8 mouse cellular contexts compared by ENCODE assay signal in the genomic region with DNA sequence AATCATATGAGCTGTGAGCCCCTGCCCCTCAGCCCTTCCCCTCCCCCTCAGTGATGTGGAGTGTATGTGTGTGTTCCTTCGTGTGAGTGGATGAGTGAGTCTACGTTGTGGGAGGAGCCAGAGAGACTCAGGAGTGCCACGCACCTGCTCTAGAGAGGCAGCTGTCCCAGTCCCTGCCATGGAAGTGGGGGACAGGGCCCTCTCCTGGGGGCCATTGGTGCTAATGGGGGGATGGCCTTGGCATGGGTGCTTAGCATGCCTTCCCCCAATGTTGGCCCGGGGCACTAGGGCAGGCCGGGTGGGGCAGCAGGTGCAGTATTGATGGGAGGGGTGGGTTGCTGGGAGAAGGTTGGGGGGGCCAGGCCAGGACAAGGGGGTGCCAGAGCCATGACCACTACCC. TPM values are rescaled to one million over a fixed set of nuclear protein-coding genes. Genes with fewer than 3 reads are reported as not detected.
DNase-seq lines count a peak whose midpoint lies in the region; ATAC-seq and TF ChIP-seq lines count a peak whose summit lies in the region.

No protein-coding gene starts in this region.

- H3K9ac ChIP-seq in embryonic facial prominence, embryonic 12.5 days, result no peak overlapping the region
- H3K9ac ChIP-seq in heart, embryonic 14.5 days (ENCODE audit: low read length), result peak overlapping the region; percentile 16; the same call in 1 of the 2 replicates

- peaks cover 33% of the 10 kb centered on the region for H3K36me3 ChIP-seq in kidney, adult 2 months (ENCODE audit: control insufficient read depth, insufficient read depth, low read length)
- H3K36me3 ChIP-seq in embryonic facial prominence, embryonic 12.5 days, result peaks cover 46% of the 10 kb centered on the region
- H3K36me3 ChIP-seq in heart, embryonic 14.5 days (ENCODE audit: control insufficient read depth, insufficient read depth, low read length), result peaks cover 72% of the 10 kb centered on the region

- ATAC-seq in embryonic facial prominence, embryonic 12.5 days (ENCODE audit: insufficient number of reproducible peaks, insufficient read depth, low FRiP score, low TSS enrichment), result no peak
- ATAC-seq in heart, embryonic 14.5 days (ENCODE audit: insufficient number of reproducible peaks, insufficient read depth, low FRiP score, low read depth), result no peak

- no peaks in the 10 kb centered on the region for H3K27me3 ChIP-seq in kidney, adult 2 months (replicated peaks; ENCODE audit: control insufficient read depth, insufficient read depth, low read length)
- H3K27me3 ChIP-seq in embryonic facial prominence, embryonic 12.5 days, result no peaks in the 10 kb centered on the region
- H3K27me3 ChIP-seq in heart, embryonic 14.5 days (ENCODE audit: control insufficient read depth, insufficient read depth, low read length), result no peaks in the 10 kb centered on the region

- TF ChIP-seq CTCF in kidney, adult 2 months (conservative IDR thresholded peaks at IDR 0.05; ENCODE audit: insufficient read depth, insufficient read length, low read depth, low read length), result no peak

- DNase-seq in kidney, adult 2 months, result no peak
- DNase-seq in kidney, postnatal 4 days, result no peak
- DNase-seq in lung, postnatal 36 days, result peak; percentile 52
- DNase-seq in ovary, postnatal 36 days (ENCODE audit: low spot score), result no peak
- no peak for DNase-seq in right cerebral cortex, adult 2 months (ENCODE audit: low spot score in 2 of 2)
- no peak for DNase-seq in layer of hippocampus, postnatal 10 days (ENCODE audit: low spot score in 2 of 2)

- H3K4me3 ChIP-seq in kidney, adult 2 months (ENCODE audit: insufficient read depth, low read depth, low read length), result no peak overlapping the region
- no peak overlapping the region for H3K4me3 ChIP-seq in embryonic facial prominence, embryonic 12.5 days
- no peak overlapping the region for H3K4me3 ChIP-seq in heart, embryonic 14.5 days (ENCODE audit: control insufficient read depth in 1 of 2, insufficient read depth in 1 of 2, low read depth in 1 of 2, low read length in 2 of 2)

- peaks cover 5% of the 10 kb centered on the region; the same call in 1 of the 2 replicates for H3K4me1 ChIP-seq in kidney, adult 2 months (ENCODE audit: control insufficient read depth, insufficient read depth, low read length)
- H3K4me1 ChIP-seq in embryonic facial prominence, embryonic 12.5 days, result peaks cover 37% of the 10 kb centered on the region
- peaks cover 50 to 68% of the 10 kb centered on the region in 2 experiments for H3K4me1 ChIP-seq in heart, embryonic 14.5 days (ENCODE audit: control insufficient read depth in 2 of 2, insufficient read depth in 2 of 2, low read length in 2 of 2)

- peak; percentile 17 for TF ChIP-seq POLR2A in kidney, adult 2 months (IDR thresholded peaks at IDR 0.05; ENCODE audit: low read depth, low read length)

- H3K27ac ChIP-seq in kidney, adult 2 months (ENCODE audit: insufficient read depth, low read depth, low read length), result no peak overlapping the region
- 0 out of 2 replicates have a peak overlapping the region, but pooled peaks have one; percentile 23 for H3K27ac ChIP-seq in embryonic facial prominence, embryonic 12.5 days
- H3K27ac ChIP-seq in heart, embryonic 14.5 days (replicated peaks in 1 of 2; ENCODE audit: control insufficient read depth in 1 of 2, insufficient read depth in 1 of 2, low read depth in 2 of 2, low read length in 2 of 2), result peak overlapping the region in 1 of 2 experiments; percentile 94; a peak in 2 of 4 replicates

- no peaks in the 10 kb centered on the region for H3K9me3 ChIP-seq in embryonic facial prominence, embryonic 12.5 days
- H3K9me3 ChIP-seq in heart, embryonic 14.5 days (ENCODE audit: control insufficient read depth, low read length), result no peaks in the 10 kb centered on the region

- peak overlapping the region; percentile 29 for H3K4me2 ChIP-seq in embryonic facial prominence, embryonic 12.5 days (replicated peaks)
- H3K4me2 ChIP-seq in heart, embryonic 14.5 days (ENCODE audit: low read length), result 0 out of 2 replicates have a peak overlapping the region, but pooled peaks have one; percentile 58

- WGBS in kidney, adult 2 months, result 44% methylated on average over 5 of the region's 5 CpGs
- 37% methylated on average over 5 of the region's 5 CpGs for WGBS in embryonic facial prominence, embryonic 12.5 days
- WGBS in heart, embryonic 14.5 days, result 48% methylated on average over 5 of the region's 5 CpGs

RNA-seq across cellular contexts. Expression of gene Nr1d1, which starts 8.3 kb away (rescaled TPM):
- polyA plus RNA-seq in kidney, adult 2 months (2012; rRNA removed), result 140 and 155 TPM in 2 replicates
- polyA plus RNA-seq in embryonic facial prominence, embryonic 12.5 days (2016; fragmentation: Nextera tagmentation; extraction: Ambion mirVana), result 1.6 and 1.7 TPM in 2 replicates
- 6.0 and 6.4 TPM in 2 replicates for polyA plus RNA-seq in heart, embryonic 14.5 days (2014; fragmentation: Nextera tagmentation; extraction: Ambion mirVana)
- 10 to 100 TPM; 39.1 to 41.5 TPM for total RNA-seq in layer of hippocampus, postnatal 10 days (2021)

RNA-seq across cellular contexts. Expression of gene Thra, which starts 26.4 kb away (rescaled TPM):
- 92.7 and 97.2 TPM in 2 replicates for polyA plus RNA-seq in kidney, adult 2 months (2012; rRNA removed)
- 29.1 and 34.3 TPM in 2 replicates for polyA plus RNA-seq in embryonic facial prominence, embryonic 12.5 days (2016; fragmentation: Nextera tagmentation; extraction: Ambion mirVana)
- polyA plus RNA-seq in heart, embryonic 14.5 days (2014; fragmentation: Nextera tagmentation; extraction: Ambion mirVana), result 45.3 and 55.6 TPM in 2 replicates
- 1,000 to 10,000 TPM; 1,331 to 1,411 TPM for total RNA-seq in layer of hippocampus, postnatal 10 days (2021)

RNA-seq across cellular contexts. Expression of gene Msl1, which starts 28.5 kb away (rescaled TPM):
- 23.5 and 24.5 TPM in 2 replicates for polyA plus RNA-seq in kidney, adult 2 months (2012; rRNA removed)
- polyA plus RNA-seq in embryonic facial prominence, embryonic 12.5 days (2016; fragmentation: Nextera tagmentation; extraction: Ambion mirVana), result 35.2 and 35.6 TPM in 2 replicates
- polyA plus RNA-seq in heart, embryonic 14.5 days (2014; fragmentation: Nextera tagmentation; extraction: Ambion mirVana), result 13.3 and 15.3 TPM in 2 replicates
- 100 to 1,000 TPM; 147 to 157 TPM for total RNA-seq in layer of hippocampus, postnatal 10 days (2021)

RNA-seq across cellular contexts. Expression of gene Med24, which starts 37.6 kb away (rescaled TPM):
- polyA plus RNA-seq in kidney, adult 2 months (2012; rRNA removed), result 45.3 and 54.1 TPM in 2 replicates
- 70.4 and 73.6 TPM in 2 replicates for polyA plus RNA-seq in embryonic facial prominence, embryonic 12.5 days (2016; fragmentation: Nextera tagmentation; extraction: Ambion mirVana)
- 28.5 and 31.0 TPM in 2 replicates for polyA plus RNA-seq in heart, embryonic 14.5 days (2014; fragmentation: Nextera tagmentation; extraction: Ambion mirVana)
- total RNA-seq in layer of hippocampus, postnatal 10 days (2021), result 100 to 1,000 TPM in 1 of 2 experiments, 10 to 100 TPM in 1; 93.8 to 103 TPM

RNA-seq across cellular contexts. Expression of gene Casc3, which starts 37.9 kb away (rescaled TPM):
- polyA plus RNA-seq in kidney, adult 2 months (2012; rRNA removed), result 21.0 and 24.5 TPM in 2 replicates
- 53.9 and 54.0 TPM in 2 replicates for polyA plus RNA-seq in embryonic facial prominence, embryonic 12.5 days (2016; fragmentation: Nextera tagmentation; extraction: Ambion mirVana)
- polyA plus RNA-seq in heart, embryonic 14.5 days (2014; fragmentation: Nextera tagmentation; extraction: Ambion mirVana), result 22.6 and 22.9 TPM in 2 replicates
- 10 to 100 TPM; 65.8 to 66.3 TPM for total RNA-seq in layer of hippocampus, postnatal 10 days (2021)

Comparison
In these comparisons a context has a peak if more than half of its experiments do, and no peak if none do; other contexts are left out.
1. RNA of gene Nr1d1, which starts 8.3 kb away (polyA plus RNA-seq): 140 to 155 TPM in kidney, adult 2 months; 6.0 to 6.4 TPM in heart, embryonic 14.5 days and 1.6 to 1.7 TPM in embryonic facial prominence, embryonic 12.5 days; every median in the first group is over 10 times any median in the second.